Mouse (Mus musculus) erythroblast, embryonic 14.5 days (primary cell): Measurements from ENCODE around the gene Tmigd1. TPM values are rescaled to one million over a fixed set of nuclear protein-coding genes. Genes with fewer than 3 reads are reported as not detected.

Experiments used
- H3K27me3 ChIP-seq: 2 replicates; pipeline ENCODE4 v1.6.1; 2012; ENCODE audit warnings: inconsistent platforms; ENCODE audit not compliant: control insufficient read depth
- H3K36me3 ChIP-seq: 2 replicates; pipeline ENCODE4 v1.6.1; 2012; ENCODE audit warnings: mild to moderate bottlenecking, inconsistent platforms; ENCODE audit not compliant: control insufficient read depth
- H3K4me1 ChIP-seq: 2 replicates; pipeline ENCODE4 v1.6.1; 2012; ENCODE audit warnings: inconsistent platforms; ENCODE audit not compliant: control insufficient read depth
- H3K4me3 ChIP-seq: replicated peaks from 2 replicates; pipeline ENCODE3; 2012; ENCODE audit warnings: moderate library complexity, mild to moderate bottlenecking, inconsistent platforms
- H3K9me3 ChIP-seq: 2 replicates; pipeline ENCODE4 v1.6.1; 2012; ENCODE audit warnings: low read length, inconsistent platforms, mixed read lengths; ENCODE audit not compliant: control insufficient read depth
- GATA1 ChIP-seq: IDR thresholded peaks from 2 replicates; pipeline ENCODE4 v1.6.1; 2012; ENCODE audit warnings: low read length, inconsistent platforms, mixed read lengths
- TAL1 ChIP-seq: IDR thresholded peaks from 3 replicates; pipeline ENCODE4 v1.6.1; 2012; ENCODE audit warnings: low read length, inconsistent platforms, mixed read lengths
- polyA plus RNA-seq: library from polyadenylated mRNA; stranded (reverse); fragments of >175 nt; gene quantifications from 2 replicates; pipeline ENCODE4 v1.2.3, GENCODE M21; 2012

The Tmigd1 gene
- polyA plus RNA-seq, 1 experiment, result not detected

GRCm38 (mm10) chr11:76874766-76875165 lies 27.2 kb upstream of the Tmigd1 start:
- Histone ChIP-seq H3K4me1 (no peaks in the 10 kb centered on the region), H3K4me3 (no peak overlapping the region), H3K27me3 (no peaks in the 10 kb centered on the region; the same call in 1 of the 2 replicates), H3K9me3 (no peaks in the 10 kb centered on the region), H3K36me3 (no peaks in the 10 kb centered on the region)
- TF ChIP-seq GATA1 (no peak), TAL1 (no peak)

- Histone ChIP-seq H3K4me1 (no peaks in the 10 kb centered on the region), H3K4me3 (no peak overlapping the region), H3K9me3 (no peaks in the 10 kb centered on the region), H3K36me3 (no peaks in the 10 kb centered on the region), H3K27me3 (no peaks in the 10 kb centered on the region)
- TF ChIP-seq GATA1 (no peak), TAL1 (no peak)
Measured at GRCm38 (mm10) chr11:76879816-76880215, 22.1 kb upstream of the Tmigd1 start.

- TF ChIP-seq TAL1 (no peak), GATA1 (no peak)
- Histone ChIP-seq H3K4me1 (no peaks in the 10 kb centered on the region), H3K9me3 (no peaks in the 10 kb centered on the region), H3K4me3 (no peak overlapping the region), H3K27me3 (no peaks in the 10 kb centered on the region), H3K36me3 (no peaks in the 10 kb centered on the region)
Measured at GRCm38 (mm10) chr11:76884451-76884850, 17.5 kb upstream of the Tmigd1 start.

GRCm38 (mm10) chr11:76889339-76890164 lies 12.4 kb upstream of the Tmigd1 start:
- Histone ChIP-seq H3K36me3 (no peaks in the 10 kb centered on the region), H3K4me3 (no peak overlapping the region), H3K27me3 (no peaks in the 10 kb centered on the region), H3K4me1 (peaks cover 5% of the 10 kb centered on the region), H3K9me3 (no peaks in the 10 kb centered on the region)
- TF ChIP-seq GATA1 (no peak), TAL1 (no peak)

DNA sequence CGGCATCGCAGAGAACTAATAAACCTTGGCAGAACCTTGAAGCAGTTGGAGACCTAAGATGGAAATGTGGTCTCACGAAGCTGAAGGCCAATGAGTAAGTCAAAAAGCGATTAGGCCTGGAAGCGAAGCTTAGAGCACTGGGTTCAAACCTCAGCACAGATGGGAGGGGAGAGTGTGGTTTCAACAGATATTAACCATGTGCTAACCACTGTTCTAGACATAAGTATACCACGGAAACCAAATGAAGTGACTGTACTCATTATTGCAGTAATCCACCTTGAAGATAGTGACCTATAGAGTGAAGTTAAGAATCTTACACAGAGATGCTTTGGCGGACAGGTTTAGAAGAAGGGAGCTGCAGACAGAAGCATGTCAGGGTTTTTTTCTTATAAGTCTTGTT lies 10.8 kb upstream of the Tmigd1 start:
- Histone ChIP-seq H3K4me3 (no peak overlapping the region), H3K27me3 (no peaks in the 10 kb centered on the region), H3K4me1 (peaks cover 5% of the 10 kb centered on the region), H3K36me3 (no peaks in the 10 kb centered on the region), H3K9me3 (no peaks in the 10 kb centered on the region)
- TF ChIP-seq GATA1 (no peak), TAL1 (no peak)

GRCm38 (mm10) chr11:76891738-76892349 lies 10.1 kb upstream of the Tmigd1 start:
- H3K9me3 ChIP-seq, result no peaks in the 10 kb centered on the region
- H3K4me1 ChIP-seq, result peaks cover 5% of the 10 kb centered on the region
- no peaks in the 10 kb centered on the region for H3K27me3 ChIP-seq
- H3K4me3 ChIP-seq, result no peak overlapping the region
- H3K36me3 ChIP-seq, result no peaks in the 10 kb centered on the region
- no peak for TF ChIP-seq GATA1
- no peak for TF ChIP-seq TAL1

GRCm38 (mm10) chr11:76892972-76893371 lies 9.0 kb upstream of the Tmigd1 start:
- Histone ChIP-seq H3K9me3 (no peaks in the 10 kb centered on the region), H3K4me3 (no peak overlapping the region), H3K4me1 (peaks cover 5% of the 10 kb centered on the region), H3K36me3 (no peaks in the 10 kb centered on the region), H3K27me3 (no peaks in the 10 kb centered on the region)
- no peak for TF ChIP-seq GATA1
- no peak for TF ChIP-seq TAL1

DNA sequence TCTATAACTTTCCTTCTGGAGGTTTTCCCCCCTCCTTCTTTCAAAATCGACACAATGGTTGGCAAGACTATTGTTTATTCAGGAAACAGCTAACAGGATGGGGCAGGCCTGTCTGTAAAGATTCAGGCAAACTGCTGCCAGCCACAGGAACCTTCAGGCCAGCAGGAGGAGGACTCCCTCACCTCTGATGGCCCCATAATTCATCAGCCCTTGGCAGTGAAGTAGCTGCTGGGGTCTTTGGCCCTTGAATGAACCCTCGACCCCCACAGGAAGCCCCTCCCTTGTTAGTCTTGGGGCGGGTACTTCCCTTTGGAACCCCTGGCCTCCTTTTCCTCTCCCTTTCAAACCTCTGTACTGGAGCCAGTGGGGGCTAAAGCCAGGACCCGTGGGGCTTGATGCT lies 8.4 kb upstream of the Tmigd1 start:
- Histone ChIP-seq H3K9me3 (no peaks in the 10 kb centered on the region), H3K4me3 (no peak overlapping the region), H3K36me3 (no peaks in the 10 kb centered on the region), H3K4me1 (peaks cover 5% of the 10 kb centered on the region), H3K27me3 (no peaks in the 10 kb centered on the region)
- no peak for TF ChIP-seq GATA1
- TF ChIP-seq TAL1, result no peak

DNA sequence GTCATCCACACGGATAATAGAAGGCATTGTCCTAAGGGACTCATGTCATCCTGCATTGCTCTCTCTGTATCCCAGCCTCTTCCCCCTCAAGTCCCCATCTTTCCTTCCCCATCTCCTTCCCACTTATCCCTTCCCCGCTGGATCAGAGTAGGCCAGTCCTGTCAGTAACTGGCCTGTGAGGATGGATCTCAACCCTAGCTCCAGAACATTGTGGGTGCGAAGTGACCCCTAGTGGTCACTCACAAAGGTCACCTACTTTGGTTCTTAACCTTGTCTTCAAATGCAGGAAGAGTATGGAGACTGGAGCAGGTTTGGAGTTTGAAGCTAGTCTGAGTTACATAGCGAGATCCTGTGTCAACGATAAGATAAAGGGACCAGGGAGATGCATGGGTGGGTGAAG lies 7.7 kb upstream of the Tmigd1 start:
- no peak for TF ChIP-seq GATA1
- TF ChIP-seq TAL1, result no peak
- H3K4me3 ChIP-seq, result no peak overlapping the region
- H3K27me3 ChIP-seq, result no peaks in the 10 kb centered on the region
- peaks cover 5% of the 10 kb centered on the region for H3K4me1 ChIP-seq
- H3K36me3 ChIP-seq, result no peaks in the 10 kb centered on the region
- H3K9me3 ChIP-seq, result no peaks in the 10 kb centered on the region

DNA sequence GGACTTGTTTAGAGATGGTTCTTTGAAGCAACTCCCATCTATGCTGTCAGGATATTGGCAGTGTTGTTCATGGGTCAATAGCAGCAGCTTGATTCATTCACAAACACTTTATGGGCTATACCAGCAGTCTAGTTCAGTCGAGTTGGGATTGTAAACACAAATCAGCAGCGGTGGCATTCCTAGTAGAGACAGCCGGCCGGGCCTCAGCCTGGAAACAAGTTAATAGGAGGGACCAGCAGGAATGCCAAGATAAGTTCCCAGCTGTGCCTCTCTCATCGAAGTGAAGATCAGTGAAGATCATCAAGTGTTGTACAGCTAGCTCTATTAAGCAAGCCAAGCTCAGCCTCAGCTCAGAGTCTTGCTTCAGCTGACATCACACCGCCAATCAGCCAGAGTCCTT lies 5.6 kb upstream of the Tmigd1 start:
- H3K36me3 ChIP-seq, result no peaks in the 10 kb centered on the region
- H3K4me3 ChIP-seq, result no peak overlapping the region
- H3K27me3 ChIP-seq, result no peaks in the 10 kb centered on the region
- H3K9me3 ChIP-seq, result no peaks in the 10 kb centered on the region
- peaks cover 2% of the 10 kb centered on the region; the same call in 1 of the 2 replicates for H3K4me1 ChIP-seq
- TF ChIP-seq TAL1, result no peak
- no peak for TF ChIP-seq GATA1
